Mouse (Mus musculus) MEL (cell line): ENCODE measurements at regions not wholly inside any gene's neighbourhood (a gene's known extent, or its start where the extent isn't known, plus 50 kb on each side); places are given as distances from the start of the nearest gene placed in this dataset.
A peak's percentile ranks its signal among the peaks of the same experiment; 100 is the strongest.

Experiments used
- DNase-seq: peaks from one replicate; pipeline ENCODE4 v3.0.0; 2011; ENCODE audit warnings: low read depth, low spot score
- H3K27ac ChIP-seq: 2 replicates; pipeline ENCODE4 v1.5.1; 2012; ENCODE audit warnings: low read depth, mild to moderate bottlenecking, control low read depth, low read length, moderate library complexity; ENCODE audit not compliant: control insufficient read depth
- H3K27me3 ChIP-seq, 2 experiments: fragments of 150-350 bp in 1 of 2; sonication (generic) in 1 of 2; 2 replicates each; pipeline ENCODE4 v1.6.1; 2012; ENCODE audit warnings: low read length in 2 of 2, mild to moderate bottlenecking in 2 of 2, improper control_type of control experiment in 1 of 2, moderate library complexity in 1 of 2; ENCODE audit not compliant: insufficient read depth in 2 of 2, control insufficient read depth in 1 of 2
- H3K36me3 ChIP-seq, 2 experiments: 2 replicates each; pipeline ENCODE4 v1.6.1; 2012 to 2014; ENCODE audit warnings: low read length in 2 of 2, improper control_type of control experiment in 1 of 2, inconsistent platforms in 1 of 2, mild to moderate bottlenecking in 1 of 2; ENCODE audit not compliant: insufficient read depth in 2 of 2, control insufficient read depth in 1 of 2
- H3K4me1 ChIP-seq, 2 experiments: fragments of 150-350 bp in 1 of 2; sonication (generic) in 1 of 2; 2 replicates each; pipeline ENCODE4 v1.6.1; 2012; ENCODE audit warnings: low read length in 2 of 2, improper control_type of control experiment in 1 of 2, mild to moderate bottlenecking in 1 of 2; ENCODE audit not compliant: insufficient read depth in 2 of 2, control insufficient read depth in 1 of 2
- H3K4me3 ChIP-seq, 2 experiments: fragments of 150-350 bp in 1 of 2; sonication (generic) in 1 of 2; 2 replicates each; pipeline ENCODE4 v1.5.1; 2012; ENCODE audit warnings: low read depth in 2 of 2, low read length in 2 of 2, mild to moderate bottlenecking in 2 of 2, moderate library complexity in 2 of 2, control low read depth in 1 of 2, improper control_type of control experiment in 1 of 2; ENCODE audit not compliant: control insufficient read depth in 1 of 2, insufficient read depth in 1 of 2
- H3K79me2 ChIP-seq: 2 replicates; pipeline ENCODE4 v1.6.1; 2012; ENCODE audit warnings: mild to moderate bottlenecking, low read length, moderate library complexity; ENCODE audit not compliant: control insufficient read depth, poor library complexity, insufficient read depth
- H3K9ac ChIP-seq: 2 replicates; pipeline ENCODE4 v1.6.1; 2012; ENCODE audit warnings: low read depth, mild to moderate bottlenecking, control low read depth, low read length, moderate library complexity; ENCODE audit not compliant: control insufficient read depth, poor library complexity, severe bottlenecking
- H3K9me3 ChIP-seq: fragments of 150-350 bp; sonication (generic); replicated peaks from 2 replicates; pipeline ENCODE4 v1.6.1; 2012; ENCODE audit warnings: mild to moderate bottlenecking, low read length, improper control_type of control experiment, moderate library complexity; ENCODE audit not compliant: insufficient read depth
- BHLHE40 ChIP-seq: IDR thresholded peaks from 2 replicates; pipeline ENCODE4 v1.6.1; 2012; ENCODE audit warnings: low read depth, mild to moderate bottlenecking, inconsistent platforms, low read length, improper control_type of control experiment, borderline replicate concordance
- CHD1 ChIP-seq: IDR thresholded peaks from 2 replicates; pipeline ENCODE4 v1.6.1; 2012; ENCODE audit warnings: low read depth, mild to moderate bottlenecking, inconsistent platforms, low read length, improper control_type of control experiment
- CHD2 ChIP-seq: IDR thresholded peaks from 2 replicates; pipeline ENCODE4 v1.6.1; 2011; ENCODE audit warnings: low read length, improper control_type of control experiment
- E2F4 ChIP-seq: IDR thresholded peaks from 2 replicates; pipeline ENCODE4 v1.6.1; 2011; ENCODE audit warnings: low read depth, low read length, improper control_type of control experiment, borderline replicate concordance
- EP300 ChIP-seq, 2 experiments: IDR thresholded peaks; 2 replicates each; pipeline ENCODE4 v1.6.1; 2011; ENCODE audit warnings: improper control_type of control experiment in 2 of 2, low read length in 2 of 2, low read depth in 1 of 2, mild to moderate bottlenecking in 1 of 2
- ETS1 ChIP-seq: IDR thresholded peaks from 2 replicates; pipeline ENCODE4 v1.6.1; 2012; ENCODE audit warnings: low read depth, mild to moderate bottlenecking, inconsistent platforms, low read length, improper control_type of control experiment, moderate library complexity
- GATA1 ChIP-seq: IDR thresholded peaks from 2 replicates; pipeline ENCODE4 v1.6.1; 2011; ENCODE audit warnings: low read depth, low read length, improper control_type of control experiment
- HCFC1 ChIP-seq: IDR thresholded peaks from 2 replicates; pipeline ENCODE4 v1.6.1; 2012; ENCODE audit warnings: low read depth, mild to moderate bottlenecking, inconsistent platforms, low read length, improper control_type of control experiment, moderate library complexity
- JUND ChIP-seq: IDR thresholded peaks from 2 replicates; pipeline ENCODE4 v1.6.1; 2011; ENCODE audit warnings: low read depth, mild to moderate bottlenecking, improper control_type of control experiment, low read length
- MAFK ChIP-seq: IDR thresholded peaks from 2 replicates; pipeline ENCODE4 v1.6.1; 2011; ENCODE audit warnings: low read depth, mild to moderate bottlenecking, low read length, improper control_type of control experiment, borderline replicate concordance
- MAX ChIP-seq: IDR thresholded peaks from 2 replicates; pipeline ENCODE4 v1.6.1; 2011; ENCODE audit warnings: low read length, improper control_type of control experiment
- MXI1 ChIP-seq: IDR thresholded peaks from 2 replicates; pipeline ENCODE4 v1.6.1; 2011; ENCODE audit warnings: mild to moderate bottlenecking, low read depth, low read length, improper control_type of control experiment
- MYB ChIP-seq: IDR thresholded peaks from 2 replicates; pipeline ENCODE4 v1.6.1; 2011; ENCODE audit warnings: mild to moderate bottlenecking, low read depth, low read length, improper control_type of control experiment
- MYC ChIP-seq: IDR thresholded peaks from 2 replicates; pipeline ENCODE4 v1.6.1; 2011; ENCODE audit warnings: low read depth, mild to moderate bottlenecking, low read length, improper control_type of control experiment, moderate library complexity
- NELFE ChIP-seq: IDR thresholded peaks from 2 replicates; pipeline ENCODE4 v1.6.1; 2011; ENCODE audit warnings: low read depth, low read length, improper control_type of control experiment
- NRF1 ChIP-seq: IDR thresholded peaks from 2 replicates; pipeline ENCODE4 v1.6.1; 2014; ENCODE audit warnings: low read depth, mild to moderate bottlenecking, inconsistent platforms, low read length, improper control_type of control experiment, moderate library complexity; ENCODE audit not compliant: poor library complexity, insufficient read depth, severe bottlenecking
- POLR2AphosphoS2 ChIP-seq: IDR thresholded peaks from 2 replicates; pipeline ENCODE4 v1.6.1; 2011; ENCODE audit warnings: low read length, improper control_type of control experiment
- POLR2AphosphoS5 ChIP-seq: IDR thresholded peaks from 2 replicates; pipeline ENCODE4 v1.6.1; 2012; ENCODE audit warnings: low read depth, borderline replicate concordance, mild to moderate bottlenecking, inconsistent platforms, low read length, moderate library complexity, mixed read lengths
- RAD21 ChIP-seq: IDR thresholded peaks from 2 replicates; pipeline ENCODE4 v1.6.1; 2011; ENCODE audit warnings: mild to moderate bottlenecking, low read depth, low read length, improper control_type of control experiment
- SIN3A ChIP-seq: IDR thresholded peaks from 2 replicates; pipeline ENCODE4 v1.6.1; 2012; ENCODE audit warnings: low read length, improper control_type of control experiment, inconsistent platforms
- TAL1 ChIP-seq: IDR thresholded peaks from 2 replicates; pipeline ENCODE4 v1.6.1; 2012; ENCODE audit warnings: mild to moderate bottlenecking, inconsistent platforms, low read length, moderate library complexity, mixed read lengths
- TBP ChIP-seq: IDR thresholded peaks from 2 replicates; pipeline ENCODE4 v1.8.0; 2011; ENCODE audit warnings: low read depth, low read length, improper control_type of control experiment
- TCF12 ChIP-seq: IDR thresholded peaks from 2 replicates; pipeline ENCODE4 v1.6.1; 2014; ENCODE audit warnings: low read depth, mild to moderate bottlenecking, inconsistent platforms, low read length, improper control_type of control experiment, moderate library complexity
- USF1 ChIP-seq: IDR thresholded peaks from 2 replicates; pipeline ENCODE4 v1.6.1; 2014; ENCODE audit warnings: low read depth, mild to moderate bottlenecking, inconsistent platforms, low read length, improper control_type of control experiment, moderate library complexity
- USF2 ChIP-seq, 2 experiments: IDR thresholded peaks; 2 replicates each; pipeline ENCODE4 v1.6.1; 2011 to 2012; ENCODE audit warnings: improper control_type of control experiment in 2 of 2, low read length in 2 of 2, borderline replicate concordance in 1 of 2, inconsistent platforms in 1 of 2, low read depth in 1 of 2, mild to moderate bottlenecking in 1 of 2; ENCODE audit not compliant: insufficient read depth in 1 of 2
- ZMIZ1 ChIP-seq: IDR thresholded peaks from 2 replicates; pipeline ENCODE4 v1.6.1; 2012; ENCODE audit warnings: low read depth, mild to moderate bottlenecking, inconsistent platforms, low read length, improper control_type of control experiment, moderate library complexity
- ZNF384 ChIP-seq: IDR thresholded peaks from 2 replicates; pipeline ENCODE4 v1.6.1; 2012; ENCODE audit warnings: low read depth, mild to moderate bottlenecking, inconsistent platforms, low read length, improper control_type of control experiment

DNA sequence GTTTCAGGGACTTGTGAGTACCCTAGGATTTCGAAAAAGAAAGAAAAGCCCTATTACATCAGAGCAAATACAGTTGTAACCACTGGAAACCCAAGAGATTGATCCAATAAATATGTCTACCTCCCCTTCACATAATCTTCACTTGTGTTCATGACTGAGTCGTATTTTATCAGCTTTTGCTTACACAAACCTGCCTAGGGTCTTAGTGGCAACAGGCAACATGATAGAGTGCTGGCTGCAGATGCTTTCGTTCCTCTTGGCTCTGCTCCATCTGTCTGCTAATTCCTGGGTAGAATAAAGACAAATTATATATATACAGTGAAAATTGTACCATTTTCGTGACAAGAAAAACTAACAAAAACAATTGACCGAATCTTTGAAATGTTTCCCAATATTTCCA lies 112.9 kb upstream of the Gap43 start:
- peak overlapping the region; percentile 14 to 46; a peak in 3 of 4 replicates for H3K4me3 ChIP-seq
- H3K9me3 ChIP-seq = no peaks in the 10 kb centered on the region
- H3K36me3 ChIP-seq = peaks cover 0 to 67% of the 10 kb centered on the region in 2 experiments; a peak in 2 of 4 replicates
- H3K27ac ChIP-seq = peak overlapping the region; percentile 87
- DNase-seq = peak; percentile 66
- peak overlapping the region; percentile 44 for H3K9ac ChIP-seq
- no peaks in the 10 kb centered on the region for H3K79me2 ChIP-seq
- H3K27me3 ChIP-seq = no peaks in the 10 kb centered on the region
- peak in 1 of 2 experiments; percentile 57; a peak in 1 of 4 replicates for TF ChIP-seq EP300 (IDR thresholded peaks at IDR 0.05; ENCODE audit: low read depth in 1 of 2, low read length in 2 of 2)
- TF ChIP-seq POLR2AphosphoS5 = no peak
- peak; percentile 46; the same call in 1 of the 2 replicates for TF ChIP-seq GATA1
- peak; percentile 59 for TF ChIP-seq ETS1
- peak; percentile 33; the same call in 1 of the 2 replicates for TF ChIP-seq TCF12
- TF ChIP-seq CHD2 = no peak
- H3K4me1 ChIP-seq = peaks cover 34 to 43% of the 10 kb centered on the region in 2 experiments

DNA sequence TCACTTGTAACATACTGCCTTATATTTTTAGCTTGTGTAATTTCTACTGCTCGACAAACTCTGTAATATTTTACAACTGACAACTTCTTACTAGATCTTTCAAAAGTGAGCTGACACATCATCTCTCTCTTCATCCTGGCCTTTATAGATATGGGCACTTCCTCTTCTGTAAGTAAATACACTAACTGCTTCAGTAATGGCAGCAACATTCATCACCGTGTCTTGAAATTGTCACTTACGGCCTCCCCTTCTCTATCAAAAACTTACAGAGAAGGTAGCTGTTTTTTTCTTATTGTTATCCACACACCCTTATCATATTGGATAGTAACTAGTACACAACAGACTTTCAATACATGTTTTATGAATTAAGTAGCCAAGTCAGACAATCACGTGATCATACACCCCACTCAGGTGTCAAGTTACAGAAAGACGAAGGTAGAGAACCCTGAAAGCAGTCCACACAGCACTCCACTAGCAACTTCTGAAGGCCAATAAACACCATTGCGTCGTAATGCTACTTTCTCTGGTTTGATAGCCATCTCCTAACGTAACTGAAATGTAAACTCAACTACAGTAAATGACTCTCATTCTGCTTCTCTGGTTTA lies 109.5 kb upstream of the Gap43 start:
- H3K79me2 ChIP-seq = no peaks in the 10 kb centered on the region
- no peaks in the 10 kb centered on the region for H3K9me3 ChIP-seq
- H3K36me3 ChIP-seq = peaks cover 0 to 48% of the 10 kb centered on the region in 2 experiments; a peak in 2 of 4 replicates
- H3K9ac ChIP-seq = peak overlapping the region; percentile 2
- TF ChIP-seq MXI1 (peak; percentile 20; the same call in 1 of the 2 replicates), TAL1 (peak; percentile 89), TCF12 (peak; percentile 87), USF2 (IDR thresholded peaks at IDR 0.05; ENCODE audit: borderline replicate concordance in 1 of 2, insufficient read depth in 1 of 2, low read depth in 1 of 2, low read length in 2 of 2) (peak; percentile 54 to 76; a peak in 3 of 4 replicates), NELFE (peak; percentile 53; the same call in 1 of the 2 replicates), HCFC1 (peak; percentile 66), RAD21 (no peak), E2F4 (no peak), GATA1 (peak; percentile 90), POLR2AphosphoS2 (no peak), JUND (no peak), EP300 (IDR thresholded peaks at IDR 0.05; ENCODE audit: low read depth in 1 of 2, low read length in 2 of 2) (peak; percentile 96 to 97), MYC (peak; percentile 48; the same call in 1 of the 2 replicates), MAFK (peak; percentile 13; the same call in 1 of the 2 replicates), ETS1 (peak; percentile 84), MAX (peak; percentile 87), MYB (no peak; the same call in 1 of the 2 replicates), TBP (peak; percentile 54; the same call in 1 of the 2 replicates), BHLHE40 (peak; percentile 89; the same call in 1 of the 2 replicates), ZMIZ1 (0 out of 2 replicates have a peak, but pooled peaks have one; percentile 34), USF1 (peak; percentile 96), NRF1 (no peak), CHD2 (peak; percentile 6; the same call in 1 of the 2 replicates), ZNF384 (peak; percentile 80), SIN3A (peak; percentile 86), CHD1 (no peak)
- TF ChIP-seq, all 39 proteins: peak for 19
- Histone ChIP-seq H3K4me1 (peaks cover 25 to 33% of the 10 kb centered on the region in 2 experiments), H3K4me3 (peak overlapping the region; percentile 25; a peak in 3 of 4 replicates), H3K27me3 (no peaks in the 10 kb centered on the region), H3K27ac (peak overlapping the region; percentile 96)
- DNase-seq = peak; percentile 90
